Mouse (Mus musculus) urinary bladder, postnatal 4 days (tissue): ENCODE measurements around the gene Gm2012.
"Not testable (repeated sequence)": the region's sequence is repeated elsewhere in the genome, so short reads cannot be mapped to it uniquely, and the experiment has no call there.

Experiments used
- DNase-seq, 2 experiments: peaks; one replicate each; pipeline ENCODE4 v3.0.0; 2021 to 2022; ENCODE audit warnings: low spot score in 2 of 2

Gm2012 gene

DNA sequence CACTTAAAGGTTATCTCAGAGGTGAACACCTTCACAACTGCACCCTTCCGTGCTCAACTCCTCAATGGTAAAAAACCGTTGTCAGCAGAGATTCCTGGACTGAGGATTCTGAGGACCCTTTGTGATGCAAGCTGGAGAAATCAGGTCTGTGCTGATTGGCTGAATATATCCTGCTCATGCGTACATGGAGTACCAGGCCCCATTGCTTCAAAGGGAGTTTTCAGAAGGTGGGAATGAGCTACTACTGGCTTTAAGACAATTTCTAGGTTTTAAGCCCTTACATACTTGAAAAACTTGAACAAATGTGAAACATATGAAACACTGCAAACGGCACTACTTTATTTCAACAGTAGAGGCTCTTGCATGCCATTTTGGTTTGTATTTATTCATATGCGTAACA lies at the start of gene Gm2012:
TSS of gene Gm2012 (minus strand) at position 101 of the 400 bp plus-strand sequence.
- not testable (repeated sequence) for DNase-seq

DNA sequence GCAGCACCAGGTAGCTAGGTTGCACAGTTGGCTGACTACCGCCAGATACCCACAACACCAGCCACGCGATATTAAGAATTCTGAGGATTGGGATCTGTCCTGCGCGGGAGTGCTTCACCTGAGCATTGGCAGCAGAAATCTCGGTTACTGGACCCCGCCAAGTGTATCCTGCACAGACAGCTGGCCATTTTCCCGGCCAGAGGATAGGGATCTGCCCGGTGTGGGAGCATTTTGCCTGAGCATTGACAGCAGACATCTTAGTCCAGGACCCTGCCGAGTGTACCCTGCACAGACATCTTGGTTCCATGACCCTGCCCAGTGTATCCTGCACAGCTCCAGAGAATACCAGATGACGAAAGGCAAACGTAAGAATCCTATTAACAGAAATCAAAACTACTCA lies 72.0 kb downstream of the Gm2012 start:
- DNase-seq: peak in 1 of 2 experiments; percentile 56
